Mouse (Mus musculus) CH12.LX (cell line): ENCODE measurements at regions not wholly inside any gene's neighbourhood (a gene's known extent, or its start where the extent isn't known, plus 50 kb on each side); places are given as distances from the start of the nearest gene placed in this dataset.

Experiments used
- DNase-seq: peaks from one replicate; pipeline ENCODE4 v3.0.0-alpha.2; 2013; ENCODE audit errors: extremely low read depth
- H3K27ac ChIP-seq: 2 replicates; pipeline ENCODE4 v1.5.1; 2012; ENCODE audit warnings: low read depth, mild to moderate bottlenecking, control low read depth, moderate library complexity; ENCODE audit not compliant: insufficient read depth
- H3K27me3 ChIP-seq: replicated peaks from 2 replicates; pipeline ENCODE3; 2012; ENCODE audit warnings: inconsistent platforms
- H3K36me3 ChIP-seq, 2 experiments: replicated peaks in 1 of 2; 2 replicates each; pipeline versions ENCODE3 to v1.6.1; 2012; ENCODE audit warnings: inconsistent platforms in 1 of 2, low read length in 1 of 2, mild to moderate bottlenecking in 1 of 2, mixed read lengths in 1 of 2, moderate library complexity in 1 of 2; ENCODE audit not compliant: control insufficient read depth in 1 of 2, insufficient read depth in 1 of 2
- H3K4me1 ChIP-seq, 2 experiments: 2 replicates each; pipeline ENCODE4 v1.6.1; 2012; ENCODE audit warnings: inconsistent platforms in 1 of 2, moderate library complexity in 1 of 2; ENCODE audit not compliant: insufficient read depth in 2 of 2, control insufficient read depth in 1 of 2
- H3K4me2 ChIP-seq: 2 replicates; pipeline ENCODE4 v1.6.1; 2012; ENCODE audit warnings: low read depth, mild to moderate bottlenecking, control low read depth; ENCODE audit not compliant: poor library complexity, insufficient read depth, severe bottlenecking
- H3K4me3 ChIP-seq, 3 experiments: fragments of 150-350 bp in 1 of 3; sonication (generic) in 1 of 3; replicated peaks in 1 of 3; 2 replicates each; pipeline versions ENCODE3 to v1.5.1; 2011 to 2012; ENCODE audit warnings: low read depth in 2 of 3, low read length in 2 of 3, mild to moderate bottlenecking in 2 of 3, moderate library complexity in 2 of 3, control low read depth in 1 of 3, improper control_type of control experiment in 1 of 3, inconsistent platforms in 1 of 3, mixed read lengths in 1 of 3; ENCODE audit not compliant: poor library complexity in 1 of 3
- H3K79me2 ChIP-seq: replicated peaks from 2 replicates; pipeline ENCODE4 v1.6.1; 2012; ENCODE audit warnings: mild to moderate bottlenecking, moderate library complexity; ENCODE audit not compliant: control insufficient read depth, poor library complexity, insufficient read depth, severe bottlenecking; ENCODE audit errors: extremely low read depth
- H3K9ac ChIP-seq: 2 replicates; pipeline ENCODE4 v1.6.1; 2012; ENCODE audit warnings: low read depth, mild to moderate bottlenecking, control low read depth, moderate library complexity; ENCODE audit not compliant: insufficient read depth
- H3K9me3 ChIP-seq: replicated peaks from 2 replicates; pipeline ENCODE3; 2012; ENCODE audit warnings: low read length, inconsistent platforms, mixed read lengths
- BHLHE40 ChIP-seq: IDR thresholded peaks from 2 replicates; pipeline ENCODE4 v1.6.1; 2011; ENCODE audit warnings: mild to moderate bottlenecking, low read depth, low read length, improper control_type of control experiment
- CHD2 ChIP-seq: IDR thresholded peaks from 2 replicates; pipeline ENCODE4 v1.6.1; 2011; ENCODE audit warnings: low read length, improper control_type of control experiment
- E2F4 ChIP-seq: IDR thresholded peaks from 2 replicates; pipeline ENCODE4 v1.6.1; 2011; ENCODE audit warnings: low read depth, low read length, improper control_type of control experiment; ENCODE audit not compliant: insufficient replicate concordance
- ELF1 ChIP-seq: IDR thresholded peaks from 2 replicates; pipeline ENCODE4 v1.6.1; 2014; ENCODE audit warnings: low read depth, mild to moderate bottlenecking, inconsistent platforms, low read length, improper control_type of control experiment
- JUN ChIP-seq: IDR thresholded peaks from 2 replicates; pipeline ENCODE4 v1.6.1; 2011; ENCODE audit warnings: low read depth, mild to moderate bottlenecking, low read length, improper control_type of control experiment, moderate library complexity; ENCODE audit not compliant: insufficient read depth
- MAX ChIP-seq: IDR thresholded peaks from 2 replicates; pipeline ENCODE4 v1.6.1; 2011; ENCODE audit warnings: low read length, improper control_type of control experiment
- MAZ ChIP-seq: IDR thresholded peaks from 2 replicates; pipeline ENCODE4 v1.6.1; 2012; ENCODE audit warnings: low read depth, mild to moderate bottlenecking, inconsistent platforms, low read length, improper control_type of control experiment, moderate library complexity
- MEF2A ChIP-seq: IDR thresholded peaks from 2 replicates; pipeline ENCODE4 v1.6.1; 2014; ENCODE audit warnings: low read depth, mild to moderate bottlenecking, inconsistent platforms, low read length, improper control_type of control experiment, borderline replicate concordance
- NELFE ChIP-seq: IDR thresholded peaks from 2 replicates; pipeline ENCODE4 v1.6.1; 2011; ENCODE audit warnings: low read depth, low read length, improper control_type of control experiment
- POLR2AphosphoS2 ChIP-seq: IDR thresholded peaks from 2 replicates; pipeline ENCODE4 v1.6.1; 2011; ENCODE audit warnings: low read depth, low read length, improper control_type of control experiment
- SMC3 ChIP-seq: IDR thresholded peaks from 2 replicates; pipeline ENCODE4 v1.6.1; 2011; ENCODE audit warnings: low read depth, low read length, improper control_type of control experiment
- TCF12 ChIP-seq: IDR thresholded peaks from 2 replicates; pipeline ENCODE4 v1.6.1; 2014; ENCODE audit warnings: low read depth, mild to moderate bottlenecking, inconsistent platforms, low read length, improper control_type of control experiment
- UBTF ChIP-seq: IDR thresholded peaks from 2 replicates; pipeline ENCODE4 v1.6.1; 2012; ENCODE audit warnings: low read depth, mild to moderate bottlenecking, inconsistent platforms, low read length, improper control_type of control experiment, moderate library complexity
- USF1 ChIP-seq: IDR thresholded peaks from 2 replicates; pipeline ENCODE4 v1.6.1; 2014; ENCODE audit warnings: low read depth, mild to moderate bottlenecking, inconsistent platforms, low read length, improper control_type of control experiment
- ZKSCAN1 ChIP-seq: IDR thresholded peaks from 2 replicates; pipeline ENCODE4 v1.6.1; 2012; ENCODE audit warnings: low read depth, inconsistent platforms, low read length, improper control_type of control experiment, borderline replicate concordance
- ZMIZ1 ChIP-seq: IDR thresholded peaks from 2 replicates; pipeline ENCODE4 v1.6.1; 2012; ENCODE audit warnings: low read depth, mild to moderate bottlenecking, inconsistent platforms, low read length, improper control_type of control experiment
- dilution Hi-C: fragments of 300-500 bp; cut with MboI; formaldehyde crosslinking; loops from 2 replicates; pipeline ENCODE4 v1.14.3; 2020; ENCODE audit warnings: low sequenced_read_pairs; ENCODE audit not compliant: extremely low pct_unique_long_range_greater_than_20kb, extremely low pct_ligation_motif_present
- in situ Hi-C: fragments of 300-500 bp; cut with MboI; formaldehyde crosslinking; loops from 3 replicates; pipeline ENCODE4 v1.14.3; 2019; ENCODE audit warnings: low sequenced_read_pairs, low pct_ligation_motif_present, low pct_unique_long_range_greater_than_20kb, mixed read lengths

GRCm38 (mm10) chr16:63412656-63413055 is 451.3 kb downstream of the Epha3 start:
- dilution Hi-C loops: no loop called here
- no peak overlapping the region for H3K4me3 ChIP-seq
- no peaks in the 10 kb centered on the region for H3K27me3 ChIP-seq
- no peak overlapping the region for H3K27ac ChIP-seq
- in situ Hi-C loops: no loop called here
- H3K36me3 ChIP-seq: no peaks in the 10 kb centered on the region
- no peak for DNase-seq
- peaks cover 29% of the 10 kb centered on the region for H3K9me3 ChIP-seq
- H3K4me1 ChIP-seq: no peaks in the 10 kb centered on the region
- H3K9ac ChIP-seq: no peak overlapping the region
- no peak overlapping the region for H3K4me2 ChIP-seq
- H3K79me2 ChIP-seq: no peaks in the 10 kb centered on the region
- TF ChIP-seq TCF12 (no peak), CHD2 (no peak), USF1 (no peak), MAX (no peak), ZKSCAN1 (no peak), ZMIZ1 (no peak), MAZ (no peak), POLR2AphosphoS2 (no peak), UBTF (no peak)

DNA sequence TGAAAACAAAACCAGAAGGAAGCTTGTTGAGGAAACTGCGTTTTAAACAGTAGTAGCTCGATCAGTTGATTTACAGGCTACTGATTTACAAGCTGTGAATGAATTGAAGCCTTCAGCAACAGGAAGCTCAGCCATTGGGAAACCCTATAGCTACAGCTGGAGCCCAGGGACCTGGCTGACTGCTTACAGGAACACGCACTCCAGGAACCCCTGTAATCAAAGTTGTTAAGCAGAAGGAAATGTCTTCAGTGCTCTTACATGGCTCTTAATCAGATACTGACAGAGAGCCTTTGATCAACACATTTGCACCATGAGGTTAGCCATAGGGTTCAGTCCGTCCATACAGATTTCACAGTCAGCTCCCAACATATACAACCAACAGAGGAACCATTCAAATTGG is 411.7 kb downstream of the Epha3 start:
- Histone ChIP-seq H3K9ac (no peak overlapping the region), H3K27ac (no peak overlapping the region), H3K79me2 (no peaks in the 10 kb centered on the region), H3K9me3 (peaks cover 24% of the 10 kb centered on the region), H3K4me3 (no peak overlapping the region), H3K4me1 (no peaks in the 10 kb centered on the region), H3K27me3 (no peaks in the 10 kb centered on the region), H3K36me3 (no peaks in the 10 kb centered on the region), H3K4me2 (no peak overlapping the region)
- dilution Hi-C loops (no loop called here), in situ Hi-C loops (no loop called here)
- DNase-seq: no peak
- TF ChIP-seq MEF2A (no peak), MAZ (no peak), UBTF (no peak), JUN (no peak), SMC3 (no peak), BHLHE40 (no peak), E2F4 (no peak), ELF1 (no peak), CHD2 (no peak), NELFE (no peak), MAX (no peak)
